Mouse (Mus musculus): ENCODE measurements around the gene Nrtn. TPM values are rescaled to one million over a fixed set of nuclear protein-coding genes. Genes with fewer than 3 reads are reported as not detected.

Gene Nrtn
- polyA plus RNA-seq, 1 experiment = 19.2 TPM

GRCm38 (mm10) chr17:56738221-56738620, 19.1 kb downstream of the Nrtn start:
- Histone ChIP-seq H3K4me1 (ENCODE audit: control insufficient read depth, insufficient read depth, low read length) (no peaks in the 10 kb centered on the region), H3K36me3 (ENCODE audit: control insufficient read depth, insufficient read depth, low read length) (no peaks in the 10 kb centered on the region), H3K27ac (ENCODE audit: insufficient read depth, low read depth, low read length) (no peak overlapping the region), H3K4me3 (ENCODE audit: insufficient read depth, low read depth, low read length) (no peak overlapping the region), H3K27me3 (replicated peaks; ENCODE audit: control insufficient read depth, insufficient read depth, low read length) (no peaks in the 10 kb centered on the region)
- DNase-seq = no peak
- WGBS = 81% methylated on average over 10 of the region's 10 CpGs
- no peak for TF ChIP-seq CTCF (conservative IDR thresholded peaks at IDR 0.05; ENCODE audit: insufficient read depth, insufficient read length, low read depth, low read length)
- no peak for TF ChIP-seq POLR2A (IDR thresholded peaks at IDR 0.05; ENCODE audit: low read depth, low read length)

DNA sequence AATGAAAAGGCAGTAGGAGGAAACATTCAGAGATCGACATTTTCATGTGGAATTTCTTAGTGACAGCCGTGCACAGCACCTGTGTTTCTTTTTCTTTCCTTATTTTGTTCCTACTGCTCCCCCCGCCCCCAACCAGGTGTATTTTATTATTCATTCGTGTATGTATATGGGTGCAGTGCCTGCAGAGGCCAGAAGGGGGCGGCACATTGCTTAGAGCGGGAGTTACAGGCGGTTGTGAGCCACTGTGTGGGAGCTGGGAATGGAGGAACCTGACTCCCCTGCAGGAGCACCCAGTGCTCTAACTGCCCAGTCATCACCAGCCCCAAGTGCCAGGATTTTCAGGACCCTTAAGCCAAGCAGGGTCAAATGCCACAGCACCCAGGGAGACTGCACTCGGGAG, 20.8 kb downstream of the Nrtn start:
- Histone ChIP-seq H3K4me1 (ENCODE audit: control insufficient read depth, insufficient read depth, low read length) (no peaks in the 10 kb centered on the region), H3K27me3 (replicated peaks; ENCODE audit: control insufficient read depth, insufficient read depth, low read length) (no peaks in the 10 kb centered on the region), H3K27ac (ENCODE audit: insufficient read depth, low read depth, low read length) (no peak overlapping the region), H3K4me3 (ENCODE audit: insufficient read depth, low read depth, low read length) (no peak overlapping the region), H3K36me3 (ENCODE audit: control insufficient read depth, insufficient read depth, low read length) (no peaks in the 10 kb centered on the region)
- 45% methylated on average over 8 of the region's 8 CpGs for WGBS
- TF ChIP-seq CTCF (conservative IDR thresholded peaks at IDR 0.05; ENCODE audit: insufficient read depth, insufficient read length, low read depth, low read length) (peak; percentile 37), POLR2A (IDR thresholded peaks at IDR 0.05; ENCODE audit: low read depth, low read length) (no peak)
- no peak for DNase-seq

GRCm38 (mm10) chr17:56729656-56730055, 27.7 kb downstream of the Nrtn start:
- WGBS = 72% methylated on average over 2 of the region's 2 CpGs
- Histone ChIP-seq H3K4me3 (ENCODE audit: insufficient read depth, low read depth, low read length) (no peak overlapping the region), H3K27me3 (replicated peaks; ENCODE audit: control insufficient read depth, insufficient read depth, low read length) (no peaks in the 10 kb centered on the region), H3K27ac (ENCODE audit: insufficient read depth, low read depth, low read length) (no peak overlapping the region), H3K36me3 (ENCODE audit: control insufficient read depth, insufficient read depth, low read length) (no peaks in the 10 kb centered on the region), H3K4me1 (ENCODE audit: control insufficient read depth, insufficient read depth, low read length) (no peaks in the 10 kb centered on the region)
- no peak for DNase-seq
- TF ChIP-seq CTCF (conservative IDR thresholded peaks at IDR 0.05; ENCODE audit: insufficient read depth, insufficient read length, low read depth, low read length) = no peak
- TF ChIP-seq POLR2A (IDR thresholded peaks at IDR 0.05; ENCODE audit: low read depth, low read length) = no peak

DNA sequence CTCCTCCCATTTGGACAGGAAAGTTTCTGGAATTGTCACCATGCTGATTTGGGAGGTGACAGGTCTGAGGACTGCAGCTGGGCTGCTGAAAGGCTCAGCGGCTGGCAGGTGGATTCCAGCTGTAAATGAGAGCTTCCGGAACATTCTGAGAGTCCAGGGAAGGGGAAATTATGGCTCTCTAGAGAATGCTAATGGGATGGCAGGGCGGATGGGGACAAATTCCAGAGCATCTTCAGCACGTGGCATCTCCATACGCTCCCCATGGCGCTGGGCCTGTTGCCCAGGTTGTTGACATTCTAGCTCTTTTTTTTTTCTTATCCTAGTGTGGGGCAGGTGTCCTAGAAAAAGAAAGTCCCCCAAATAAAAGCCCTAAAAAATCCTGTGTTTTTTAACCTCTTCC, 28.2 kb downstream of the Nrtn start:
- DNase-seq = peak; percentile 49
- Histone ChIP-seq H3K4me1 (ENCODE audit: control insufficient read depth, insufficient read depth, low read length) (no peaks in the 10 kb centered on the region), H3K4me3 (ENCODE audit: insufficient read depth, low read depth, low read length) (no peak overlapping the region), H3K27ac (ENCODE audit: insufficient read depth, low read depth, low read length) (no peak overlapping the region), H3K27me3 (replicated peaks; ENCODE audit: control insufficient read depth, insufficient read depth, low read length) (no peaks in the 10 kb centered on the region), H3K36me3 (ENCODE audit: control insufficient read depth, insufficient read depth, low read length) (no peaks in the 10 kb centered on the region)
- TF ChIP-seq CTCF (conservative IDR thresholded peaks at IDR 0.05; ENCODE audit: insufficient read depth, insufficient read length, low read depth, low read length) = no peak
- TF ChIP-seq POLR2A (IDR thresholded peaks at IDR 0.05; ENCODE audit: low read depth, low read length) = no peak
- WGBS = 34% methylated on average over 6 of the region's 6 CpGs

- TF ChIP-seq POLR2A (IDR thresholded peaks at IDR 0.05; ENCODE audit: low read depth, low read length) (no peak), CTCF (conservative IDR thresholded peaks at IDR 0.05; ENCODE audit: insufficient read depth, insufficient read length, low read depth, low read length) (no peak)
- H3K4me3 ChIP-seq (ENCODE audit: insufficient read depth, low read depth, low read length) = no peak overlapping the region
- no peaks in the 10 kb centered on the region for H3K36me3 ChIP-seq (ENCODE audit: control insufficient read depth, insufficient read depth, low read length)
- no peaks in the 10 kb centered on the region for H3K27me3 ChIP-seq (replicated peaks; ENCODE audit: control insufficient read depth, insufficient read depth, low read length)
- H3K4me1 ChIP-seq (ENCODE audit: control insufficient read depth, insufficient read depth, low read length) = no peaks in the 10 kb centered on the region
- peak; percentile 39 for DNase-seq
- no peak overlapping the region for H3K27ac ChIP-seq (ENCODE audit: insufficient read depth, low read depth, low read length)
- WGBS = 14% methylated on average over 12 of the region's 12 CpGs
Observed at GRCm38 (mm10) chr17:56728117-56728516, 29.2 kb downstream of the Nrtn start.

GRCm38 (mm10) chr17:56727659-56728058, 29.7 kb downstream of the Nrtn start:
- Histone ChIP-seq H3K4me3 (ENCODE audit: insufficient read depth, low read depth, low read length) (no peak overlapping the region), H3K27me3 (replicated peaks; ENCODE audit: control insufficient read depth, insufficient read depth, low read length) (no peaks in the 10 kb centered on the region), H3K27ac (ENCODE audit: insufficient read depth, low read depth, low read length) (no peak overlapping the region), H3K36me3 (ENCODE audit: control insufficient read depth, insufficient read depth, low read length) (no peaks in the 10 kb centered on the region), H3K4me1 (ENCODE audit: control insufficient read depth, insufficient read depth, low read length) (no peaks in the 10 kb centered on the region)
- no peak for DNase-seq
- TF ChIP-seq CTCF (conservative IDR thresholded peaks at IDR 0.05; ENCODE audit: insufficient read depth, insufficient read length, low read depth, low read length) (no peak), POLR2A (IDR thresholded peaks at IDR 0.05; ENCODE audit: low read depth, low read length) (no peak)
- 24% methylated on average over 12 of the region's 12 CpGs for WGBS

- DNase-seq = no peak
- WGBS = 33% methylated on average over 7 of the region's 7 CpGs
- Histone ChIP-seq H3K27me3 (replicated peaks; ENCODE audit: control insufficient read depth, insufficient read depth, low read length) (no peaks in the 10 kb centered on the region), H3K4me1 (ENCODE audit: control insufficient read depth, insufficient read depth, low read length) (no peaks in the 10 kb centered on the region), H3K36me3 (ENCODE audit: control insufficient read depth, insufficient read depth, low read length) (no peaks in the 10 kb centered on the region), H3K27ac (ENCODE audit: insufficient read depth, low read depth, low read length) (no peak overlapping the region), H3K4me3 (ENCODE audit: insufficient read depth, low read depth, low read length) (no peak overlapping the region)
- TF ChIP-seq CTCF (conservative IDR thresholded peaks at IDR 0.05; ENCODE audit: insufficient read depth, insufficient read length, low read depth, low read length) (no peak), POLR2A (IDR thresholded peaks at IDR 0.05; ENCODE audit: low read depth, low read length) (no peak)
Observed at GRCm38 (mm10) chr17:56727029-56727649, 30.2 kb downstream of the Nrtn start.

Data from kidney, adult 2 months (tissue).